Mouse (Mus musculus) lung, postnatal 0 days (tissue): Measurements from ENCODE around the gene Enox1.

Experiments used
- CTCF ChIP-seq: IDR thresholded peaks from 2 replicates; pipeline ENCODE4 v1.5.1; 2016; ENCODE audit warnings: antibody characterized with exemption, mild to moderate bottlenecking
- EP300 ChIP-seq: IDR thresholded peaks from 2 replicates; pipeline ENCODE4 v1.6.1; 2016; ENCODE audit warnings: antibody characterized with exemption, mild to moderate bottlenecking, control low read depth

DNA sequence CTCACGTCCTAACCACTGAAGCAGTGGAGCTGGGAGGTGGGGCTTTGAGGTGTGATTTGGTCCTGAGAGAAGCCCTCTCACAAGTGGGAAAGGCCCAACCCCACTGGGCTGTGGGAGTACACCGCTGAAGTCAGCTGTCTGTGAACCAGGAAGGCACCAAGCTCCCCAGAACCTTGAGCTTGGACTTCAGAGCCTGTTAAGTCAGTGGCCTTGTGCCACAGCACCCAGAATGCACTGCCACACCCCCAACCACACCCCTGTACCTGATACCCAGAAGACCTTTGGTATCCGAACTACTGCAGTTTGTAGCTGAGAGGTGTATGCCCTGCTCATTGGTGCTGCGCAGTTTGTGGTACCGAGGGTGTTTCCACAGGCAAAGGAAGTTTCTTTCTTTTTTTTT is 232.7 kb downstream of the Enox1 start:
- TF ChIP-seq CTCF = no peak
- TF ChIP-seq EP300 = no peak
